Mouse (Mus musculus): Measurements from ENCODE around the gene Aldh3a1.

- no peak for TF ChIP-seq POLR2A (IDR thresholded peaks at IDR 0.05; ENCODE audit: insufficient read depth, low read depth, low read length)
- no peak for TF ChIP-seq CTCF (IDR thresholded peaks at IDR 0.05)
Measured at GRCm38 (mm10) chr11:61263841-61264240, 56.5 kb downstream of the Aldh3a1 start.

Data from heart, adult 2 months (tissue).